Mouse (Mus musculus) embryonic fibroblast, embryonic 13.5 days (primary cell): Measurements from ENCODE around the gene Bicc1.

Source experiments
- CTCF ChIP-seq: IDR thresholded peaks from 2 replicates; pipeline ENCODE4 v1.5.1; 2011; ENCODE audit warnings: mild to moderate bottlenecking, control low read depth, low read length, moderate library complexity, borderline replicate concordance; ENCODE audit not compliant: insufficient read depth
- POLR2A ChIP-seq: IDR thresholded peaks from 2 replicates; pipeline ENCODE4 v1.6.1; 2011; ENCODE audit warnings: low read depth, mild to moderate bottlenecking, control low read depth, low read length, moderate library complexity

DNA sequence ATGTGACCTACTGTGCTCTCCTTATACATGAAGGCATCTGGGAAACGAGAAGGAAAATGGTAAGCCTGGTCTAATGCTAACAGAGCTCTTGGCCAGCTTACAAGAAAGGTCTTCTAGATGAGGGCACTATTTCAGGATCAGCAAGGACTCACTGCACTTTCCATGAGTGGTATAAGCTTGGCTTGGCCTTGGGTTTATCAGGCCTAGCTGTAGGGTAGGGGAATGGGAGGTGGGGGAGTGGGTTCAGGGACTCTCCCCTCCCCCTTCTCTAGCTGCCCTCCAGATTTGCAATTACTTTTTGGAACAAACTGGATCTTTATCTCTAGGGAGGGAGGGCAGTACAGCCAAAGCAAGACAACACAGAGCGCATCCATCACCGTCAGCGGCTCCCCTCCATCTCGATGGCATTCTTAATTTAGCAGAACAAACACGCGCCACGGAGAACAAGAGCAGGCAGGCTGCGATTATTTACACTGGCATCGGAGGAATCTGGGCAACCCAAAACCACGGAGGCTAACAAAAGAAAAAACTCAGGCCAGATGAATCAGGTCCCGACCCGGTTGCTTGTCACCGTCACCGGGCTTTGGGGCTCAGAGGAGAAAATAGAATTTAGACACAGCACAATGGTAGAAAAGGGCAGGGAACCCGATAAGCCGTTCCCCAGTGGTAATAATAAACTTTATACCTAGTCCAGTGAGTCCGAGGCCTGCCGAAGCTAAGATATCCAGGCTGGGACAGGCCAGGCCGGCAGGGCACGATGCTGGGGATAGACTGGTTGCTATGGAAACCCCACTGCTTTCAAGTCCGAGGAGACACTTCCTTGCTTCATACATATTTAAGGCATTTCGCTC, 210.0 kb downstream of the Bicc1 start:
- TF ChIP-seq CTCF (no peak), POLR2A (no peak)
